Mouse (Mus musculus): Measurements from ENCODE around the gene Atxn7l3b.

- TF ChIP-seq CTCF (IDR thresholded peaks at IDR 0.05; ENCODE audit: extremely low read depth, insufficient read depth, low read length) = no peak
- no peak for TF ChIP-seq POLR2A (IDR thresholded peaks at IDR 0.05; ENCODE audit: extremely low read depth, insufficient read depth, low read length)
Measured at GRCm38 (mm10) chr10:112896636-112897035, 32.2 kb downstream of the Atxn7l3b start.

Measured in cortical plate, adult 2 months (tissue).